Mouse (Mus musculus) duodenum, adult 2 months (tissue): ENCODE measurements around the gene Crocc2. TPM values are rescaled to one million over a fixed set of nuclear protein-coding genes. Genes with fewer than 3 reads are reported as not detected.

ENCODE experiments used
- polyA plus RNA-seq: library from polyadenylated mRNA; depleted of rRNA; stranded (reverse); fragments of >200 nt; gene quantifications from 2 replicates; pipeline ENCODE4 v1.2.3, GENCODE M21; 2012; ENCODE audit warnings: low replicate concordance; rRNA removed

The Crocc2 gene
- 0.02 TPM in 1 of 2 replicates, not detected in the other for polyA plus RNA-seq

GRCm38 (mm10) chr1:93168295-93168775 is at the start of gene Crocc2:
Gene Crocc2 (plus strand): TSS chr1:93168725.

DNA sequence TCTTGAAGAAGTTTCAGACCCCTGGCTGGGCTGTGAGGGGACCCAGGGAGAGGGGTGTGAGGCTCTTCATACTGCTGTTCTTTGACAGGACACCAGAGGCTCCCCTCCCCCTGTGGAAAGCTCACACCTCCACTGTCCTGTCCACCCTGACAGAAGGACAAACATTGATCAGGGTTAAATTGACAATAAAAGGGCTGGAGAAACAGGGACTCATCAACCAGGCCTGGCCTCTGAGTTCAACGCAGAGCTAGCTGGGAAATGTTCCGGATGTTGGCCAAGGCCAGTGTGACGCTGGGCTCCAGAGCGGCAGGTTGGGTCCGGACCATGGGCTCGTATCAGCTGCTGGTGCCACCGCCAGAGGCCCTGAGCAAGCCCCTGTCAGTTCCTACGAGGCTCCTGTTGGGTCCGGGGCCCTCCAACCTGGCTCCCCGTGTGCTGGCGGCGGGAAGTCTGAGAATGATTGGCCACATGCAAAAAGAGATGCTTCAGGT is 33.4 kb upstream of the Crocc2 start, which contains the start of gene Agxt:
Agxt (plus strand) TSS at position 205 of the 491 bp plus-strand sequence.

GRCm38 (mm10) chr1:93160501-93161133 is 7.9 kb upstream of the Crocc2 start, which contains the start of gene 2310007B03Rik:
Gene 2310007B03Rik (minus strand): TSS chr1:93160948.

DNA sequence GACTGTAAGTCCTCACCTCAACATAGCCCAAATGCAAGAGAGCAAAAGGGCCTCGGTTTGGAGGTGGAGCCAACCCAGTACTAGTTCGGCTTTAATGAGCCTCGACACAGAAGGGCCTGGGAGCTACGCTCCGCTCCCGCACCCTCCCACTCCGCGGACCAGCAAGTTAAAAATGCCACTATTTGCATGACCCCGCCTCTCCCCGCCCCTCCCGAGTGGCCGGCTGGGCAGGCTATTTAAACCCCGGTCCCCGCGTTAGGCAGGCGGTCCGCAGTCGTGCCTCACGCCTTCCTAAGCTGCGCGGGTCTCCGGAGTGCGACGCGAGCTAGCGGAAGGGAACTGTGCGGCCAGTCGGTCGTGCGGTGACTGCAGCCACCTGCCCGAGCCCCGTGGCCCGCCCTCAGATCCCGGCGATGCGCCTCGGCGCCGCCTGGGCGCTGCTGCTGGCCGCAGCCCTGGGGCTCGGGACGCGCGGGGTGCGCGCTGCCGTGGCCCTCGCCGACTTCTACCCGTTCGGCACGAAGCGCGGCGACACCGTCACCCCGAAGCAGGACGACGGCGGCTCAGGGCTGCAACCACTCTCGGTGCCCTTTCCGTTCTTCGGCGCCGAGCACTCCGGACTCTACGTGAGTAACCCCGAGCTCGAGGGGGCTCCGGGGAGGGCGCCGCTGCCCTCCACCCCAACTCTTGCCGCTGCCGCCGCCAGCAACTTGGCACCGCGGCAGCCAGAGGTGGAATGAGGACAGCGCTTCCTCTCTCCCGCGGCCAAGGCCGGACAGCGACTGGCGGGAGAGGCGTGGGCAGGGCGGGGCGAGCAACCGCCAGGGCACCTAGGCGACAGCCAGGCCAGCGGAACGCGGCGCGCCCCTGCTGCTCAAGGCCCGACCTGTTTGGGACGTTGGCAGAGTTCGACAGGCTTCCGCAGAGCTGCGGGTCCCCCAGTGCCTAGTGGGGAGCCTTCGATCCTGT is 67.3 kb downstream of the Crocc2 start, which contains the start of gene Sned1:
Sned1 (plus strand) TSS at position 266 of the 969 bp plus-strand sequence.

Other genes starting within 250 kb of the Crocc2 start
- 27.0 and 42.0 TPM in 2 replicates for gene Capn10, start 234.3 kb upstream of the Crocc2 start, polyA plus RNA-seq
- 17.9 and 25.5 TPM in 2 replicates for gene Gpr35, start 217.9 kb upstream of the Crocc2 start, polyA plus RNA-seq
- 32.3 TPM in 1 of 2 replicates, not detected in the other for gene Aqp12, start 162.4 kb upstream of the Crocc2 start, polyA plus RNA-seq
- 1.1 and 2.4 TPM in 2 replicates for gene Kif1a, start 66.8 kb upstream of the Crocc2 start, polyA plus RNA-seq
- gene Agxt, start 33.5 kb upstream of the Crocc2 start, polyA plus RNA-seq = 0.58 and 0.62 TPM in 2 replicates
- 6.1 and 11.4 TPM in 2 replicates for gene 2310007B03Rik, start 7.8 kb upstream of the Crocc2 start, polyA plus RNA-seq
- 0.84 and 3.6 TPM in 2 replicates for gene Sned1, start 67.1 kb downstream of the Crocc2 start, polyA plus RNA-seq
- gene Mterf4, start 137.2 kb downstream of the Crocc2 start, polyA plus RNA-seq = 3.2 and 3.9 TPM in 2 replicates
- 1.3 and 1.8 TPM in 2 replicates for gene Ppp1r7, start 174.1 kb downstream of the Crocc2 start, polyA plus RNA-seq
- 1.0 and 1.5 TPM in 2 replicates for gene Pask, start 174.8 kb downstream of the Crocc2 start, polyA plus RNA-seq
- 27.6 and 41.6 TPM in 2 replicates for gene Ano7, start 205.2 kb downstream of the Crocc2 start, polyA plus RNA-seq